Mouse (Mus musculus) embryo, embryonic 10 days (tissue): Measurements from ENCODE around the gene Simc1.
"Not testable (repeated sequence)": the region's sequence is repeated elsewhere in the genome, so short reads cannot be mapped to it uniquely, and the experiment has no call there.

Source experiments
- DNase-seq: peaks from one replicate; pipeline ENCODE4 v3.0.0-alpha.2; 2015; ENCODE audit warnings: low spot score

The Simc1 gene

GRCm38 (mm10) chr13:54503604-54504521 lies at the start of gene Simc1:
Gene Simc1 (plus strand): TSS chr13:54503779.
- DNase-seq: peak; percentile 76

- DNase-seq: peak; percentile 20
Measured at GRCm38 (mm10) chr13:54457062-54457461, 46.5 kb upstream of the Simc1 start.

- no peak for DNase-seq
Measured at GRCm38 (mm10) chr13:54459282-54459681, 44.3 kb upstream of the Simc1 start.

- DNase-seq: peak; percentile 97
Measured at GRCm38 (mm10) chr13:54468098-54469011, 35.2 kb upstream of the Simc1 start, which contains the start of gene Thoc3. Gene Thoc3 (minus strand): TSS chr13:54468849.

- no peak for DNase-seq
Measured at GRCm38 (mm10) chr13:54469012-54469354, 34.6 kb upstream of the Simc1 start.

GRCm38 (mm10) chr13:54471967-54472366 lies 31.6 kb upstream of the Simc1 start:
- DNase-seq: no peak

GRCm38 (mm10) chr13:54474996-54475395 lies 28.6 kb upstream of the Simc1 start:
- DNase-seq: no peak

- no peak for DNase-seq
Measured at GRCm38 (mm10) chr13:54475702-54476101, 27.9 kb upstream of the Simc1 start.

- DNase-seq: no peak
Measured at GRCm38 (mm10) chr13:54479286-54479685, 24.3 kb upstream of the Simc1 start.

GRCm38 (mm10) chr13:54481498-54481897 lies 22.1 kb upstream of the Simc1 start:
- no peak for DNase-seq

GRCm38 (mm10) chr13:54490411-54490810 lies 13.2 kb upstream of the Simc1 start:
- no peak for DNase-seq

GRCm38 (mm10) chr13:54491381-54491780 lies 12.2 kb upstream of the Simc1 start:
- no peak for DNase-seq

GRCm38 (mm10) chr13:54499551-54499950 lies 4.0 kb upstream of the Simc1 start:
- DNase-seq: not testable (repeated sequence)

GRCm38 (mm10) chr13:54501352-54501751 lies 2.2 kb upstream of the Simc1 start:
- no peak for DNase-seq

GRCm38 (mm10) chr13:54501957-54502690 lies 1.5 kb upstream of the Simc1 start:
- DNase-seq: no peak

- no peak for DNase-seq
Measured at GRCm38 (mm10) chr13:54503278-54503603, 338 bp upstream of the Simc1 start.

GRCm38 (mm10) chr13:54504611-54505260 lies 1.2 kb downstream of the Simc1 start:
- DNase-seq: peak; percentile 8

GRCm38 (mm10) chr13:54505920-54506319 lies 2.3 kb downstream of the Simc1 start:
- no peak for DNase-seq

- peak; percentile 14 for DNase-seq
Measured at GRCm38 (mm10) chr13:54520221-54520620, 16.6 kb downstream of the Simc1 start.

GRCm38 (mm10) chr13:54521181-54521580 lies 17.6 kb downstream of the Simc1 start:
- DNase-seq: no peak

- DNase-seq: no peak
Measured at GRCm38 (mm10) chr13:54527140-54527539, 23.6 kb downstream of the Simc1 start.

- DNase-seq: no peak
Measured at GRCm38 (mm10) chr13:54532134-54532533, 28.6 kb downstream of the Simc1 start.
